Mouse (Mus musculus) cerebellum, postnatal 36 days (tissue): ENCODE measurements around the gene Zfp853.

ENCODE experiments used
- DNase-seq, 2 experiments: peaks; one replicate each; pipeline ENCODE4 v3.0.0; 2021 to 2022; ENCODE audit warnings: mixed read lengths in 2 of 2

Gene Zfp853

GRCm38 (mm10) chr5:143289299-143289698, 4.1 kb downstream of the Zfp853 start:
- no peak for DNase-seq

GRCm38 (mm10) chr5:143288378-143288911, 5.0 kb downstream of the Zfp853 start:
- no peak for DNase-seq

- peak; percentile 54 for DNase-seq
Observed at GRCm38 (mm10) chr5:143287774-143288328, 5.6 kb downstream of the Zfp853 start.

DNA sequence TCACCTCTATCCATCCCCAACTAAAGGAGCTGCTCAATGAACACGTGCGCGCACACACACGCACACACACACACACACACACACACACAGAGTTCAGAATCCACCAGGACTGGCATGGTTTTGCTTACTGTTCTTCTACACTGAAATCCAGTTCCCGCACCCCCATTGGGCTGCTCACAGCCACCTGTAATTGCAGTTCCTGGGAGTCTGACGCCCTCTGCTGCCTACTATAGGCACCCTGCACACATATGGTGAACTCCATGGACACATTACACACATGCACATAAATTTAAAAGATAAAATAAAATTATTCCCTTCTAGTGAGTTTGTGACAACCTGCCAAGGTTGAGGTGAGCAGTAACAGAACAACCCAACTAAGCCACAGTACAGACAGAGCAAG, 8.7 kb downstream of the Zfp853 start:
- DNase-seq = no peak

DNA sequence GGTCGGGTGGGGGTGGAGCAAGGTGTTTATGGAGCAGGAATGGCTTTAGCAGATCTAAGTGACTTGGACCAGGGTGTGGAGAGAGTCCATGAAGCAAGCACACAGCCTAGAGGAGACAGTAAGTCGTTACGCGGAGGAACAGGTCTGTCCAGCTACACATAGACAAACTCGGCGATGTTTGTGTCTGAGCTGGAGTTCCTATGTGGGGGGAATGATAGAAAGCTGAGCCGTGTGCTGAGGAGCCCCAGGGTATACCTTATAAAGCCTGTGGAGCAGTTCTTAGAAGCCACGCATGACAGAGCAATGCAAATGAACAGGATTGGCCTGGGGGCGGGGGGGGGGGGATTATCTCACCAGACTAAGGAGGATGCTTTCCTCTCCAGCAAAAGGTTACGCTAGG, 14.2 kb downstream of the Zfp853 start:
- no peak for DNase-seq

DNA sequence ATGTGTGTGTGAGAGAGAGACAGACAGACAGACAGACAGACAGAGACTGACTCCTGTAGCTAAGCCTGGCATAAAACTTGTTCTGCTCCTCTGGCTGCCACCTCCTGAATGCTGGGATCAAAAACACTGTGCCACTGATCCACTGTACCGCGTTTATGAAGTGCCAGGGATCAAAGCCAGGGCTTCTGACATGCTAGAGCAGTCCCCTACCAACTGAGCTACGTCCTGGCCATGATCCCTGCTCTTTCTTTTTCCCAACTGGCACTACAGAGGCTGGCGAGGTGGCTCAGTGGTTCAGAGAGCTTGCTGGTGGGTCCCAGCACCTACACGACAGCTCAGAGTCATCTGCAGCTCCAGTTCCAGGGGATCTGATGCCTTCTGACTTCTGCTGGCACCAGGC, 17.7 kb downstream of the Zfp853 start:
- no peak for DNase-seq

GRCm38 (mm10) chr5:143272540-143273330, 20.7 kb downstream of the Zfp853 start:
- DNase-seq = no peak

GRCm38 (mm10) chr5:143272108-143272507, 21.3 kb downstream of the Zfp853 start:
- DNase-seq = no peak

DNA sequence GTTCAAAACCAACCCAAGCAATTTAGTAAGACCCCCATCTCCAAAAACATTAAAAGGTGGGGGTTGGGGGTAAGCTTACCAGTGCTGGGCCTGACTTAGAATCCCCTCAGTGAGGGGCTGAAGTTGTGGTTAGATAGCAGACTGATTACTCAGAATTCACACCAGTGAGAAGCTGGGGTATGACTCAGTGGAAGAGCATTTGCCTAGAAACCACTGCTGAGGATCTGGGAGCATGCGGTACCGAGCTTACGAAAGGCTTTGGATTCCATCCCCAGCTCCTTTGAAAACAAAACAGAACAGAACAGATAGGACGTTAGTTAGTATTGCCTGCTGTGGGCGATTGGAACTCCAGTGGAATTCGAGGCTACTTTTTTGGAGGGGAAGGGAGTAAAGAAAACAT, 21.8 kb downstream of the Zfp853 start:
- no peak for DNase-seq

GRCm38 (mm10) chr5:143270151-143270519, 23.3 kb downstream of the Zfp853 start:
- DNase-seq = no peak

GRCm38 (mm10) chr5:143269363-143270150, 23.9 kb downstream of the Zfp853 start, which contains the start of gene Zfp316:
TSS of gene Zfp316 (minus strand) at chr5:143270022.
- peak; percentile 78 to 83 for DNase-seq

GRCm38 (mm10) chr5:143268985-143269362, 24.4 kb downstream of the Zfp853 start:
- no peak for DNase-seq

- DNase-seq = no peak
Observed at GRCm38 (mm10) chr5:143266794-143267193, 26.6 kb downstream of the Zfp853 start.

GRCm38 (mm10) chr5:143265409-143265808, 28.0 kb downstream of the Zfp853 start:
- no peak for DNase-seq

GRCm38 (mm10) chr5:143264689-143265088, 28.7 kb downstream of the Zfp853 start:
- DNase-seq = peak; percentile 35 to 40

DNA sequence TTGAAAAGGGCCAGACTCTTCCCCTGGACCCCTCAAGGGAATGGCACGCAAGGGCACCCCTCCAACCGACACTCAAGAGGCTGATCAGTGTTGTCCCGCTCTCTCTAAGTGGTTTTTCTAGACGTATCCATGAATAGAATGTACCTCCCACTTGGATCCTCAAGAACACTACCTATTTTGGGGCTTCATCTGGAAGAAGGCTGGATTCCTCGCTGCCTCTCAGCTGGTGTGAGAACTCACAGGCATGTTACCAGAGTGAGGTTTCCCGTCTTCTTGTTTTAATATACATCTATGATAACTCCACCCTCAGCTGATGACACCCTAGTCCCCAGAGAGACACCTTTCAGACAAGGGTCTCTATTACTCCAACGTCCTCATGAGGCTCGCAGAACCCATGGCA, 31.8 kb downstream of the Zfp853 start:
- DNase-seq = no peak

- no peak for DNase-seq
Observed at GRCm38 (mm10) chr5:143255802-143256201, 37.6 kb downstream of the Zfp853 start.

DNA sequence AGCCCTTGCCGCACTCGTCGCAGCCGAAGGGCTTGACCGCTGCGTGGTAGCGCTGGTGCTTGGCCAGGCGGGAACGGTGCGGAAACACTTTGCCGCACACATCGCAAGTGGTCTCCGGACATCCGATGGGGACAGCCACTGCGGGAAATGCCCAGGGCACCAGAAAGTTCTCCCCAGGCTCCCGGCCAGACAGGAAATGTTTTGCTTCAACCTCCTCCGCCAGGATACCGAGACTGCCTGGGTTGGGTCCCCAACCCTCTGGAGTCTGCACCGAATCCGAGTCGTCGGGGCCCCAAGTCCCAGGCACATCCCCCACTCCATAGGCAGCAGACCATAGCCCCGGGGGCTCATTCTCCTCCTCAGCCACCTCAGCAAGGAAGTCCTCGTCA, 38.3 kb downstream of the Zfp853 start:
- DNase-seq = no peak

DNA sequence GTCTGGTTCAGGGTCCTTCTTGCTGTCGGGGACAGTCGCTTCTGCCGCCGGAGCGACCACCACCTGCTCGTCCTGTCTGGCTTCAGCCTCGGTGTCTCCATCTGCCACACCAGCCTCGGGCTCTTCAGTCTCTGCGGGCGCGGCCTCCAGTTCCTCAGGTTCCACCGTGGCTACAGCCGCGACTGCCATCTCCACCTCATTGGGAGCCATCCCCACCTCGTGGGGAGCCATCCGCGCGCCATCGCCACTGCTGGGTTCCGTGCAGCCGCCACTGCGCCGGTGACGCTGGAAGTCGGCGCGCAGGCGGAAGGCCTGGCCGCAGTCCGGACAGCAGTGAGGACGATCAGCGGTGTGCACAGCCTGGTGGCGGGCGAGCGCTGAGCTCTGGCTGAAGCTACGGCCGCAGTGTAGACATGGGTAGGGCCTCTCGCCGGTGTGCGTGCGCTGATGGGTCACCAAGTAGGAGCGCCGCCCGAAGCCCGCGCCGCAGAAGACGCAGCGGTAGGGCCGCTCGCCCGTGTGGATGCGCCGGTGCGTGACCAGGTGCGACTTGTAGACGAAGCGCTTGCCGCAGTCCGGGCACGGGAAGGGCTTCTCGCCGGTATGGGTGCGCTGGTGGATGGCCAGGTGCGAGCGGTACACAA, 38.8 kb downstream of the Zfp853 start:
- peak; percentile 51 for DNase-seq

- DNase-seq = peak in 1 of 2 experiments; percentile 67
Observed at GRCm38 (mm10) chr5:143253881-143254486, 39.4 kb downstream of the Zfp853 start.

DNA sequence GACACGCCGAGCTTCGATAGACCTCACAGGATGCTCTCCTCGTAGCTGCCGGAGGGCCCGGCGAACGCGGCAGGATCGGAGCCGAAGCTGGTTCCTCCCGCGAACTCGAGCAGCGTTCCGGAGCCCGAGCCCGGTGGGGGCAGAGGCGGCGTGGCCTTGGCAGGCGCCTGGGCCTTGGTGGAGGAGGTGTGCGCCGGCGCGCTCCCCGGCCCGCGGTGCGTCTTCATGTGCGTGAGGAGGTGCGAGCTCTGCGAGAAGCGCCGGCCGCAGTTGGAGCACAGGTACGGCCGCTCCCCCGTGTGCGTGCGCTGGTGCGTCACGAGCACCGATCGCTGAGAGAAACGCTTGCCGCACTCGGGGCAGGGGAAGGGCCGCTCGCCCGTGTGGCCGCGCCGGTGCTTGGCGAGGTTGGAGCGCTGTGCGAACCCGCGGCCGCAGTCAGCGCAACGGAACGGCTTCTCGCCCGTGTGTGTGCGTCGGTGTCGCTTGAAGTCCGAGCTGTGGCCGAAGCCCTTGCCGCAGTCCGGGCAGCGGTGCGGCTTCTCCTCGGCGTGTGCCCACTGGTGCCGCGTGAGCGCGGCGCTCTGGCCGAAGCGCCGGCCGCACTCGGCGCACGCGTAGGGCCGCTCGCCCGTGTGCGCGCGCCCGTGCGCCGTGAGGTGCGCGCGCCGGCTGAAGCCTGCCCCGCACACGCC, 40.1 kb downstream of the Zfp853 start:
- peak; percentile 61 to 69 for DNase-seq

- DNase-seq = no peak
Observed at GRCm38 (mm10) chr5:143252791-143253185, 40.6 kb downstream of the Zfp853 start.
